Mouse (Mus musculus): ENCODE measurements at regions not wholly inside any gene's neighbourhood (a gene's known extent, or its start where the extent isn't known, plus 50 kb on each side); places are given as distances from the start of the nearest gene placed in this dataset.
"Not testable (repeated sequence)": the region's sequence is repeated elsewhere in the genome, so short reads cannot be mapped to it uniquely, and the experiment has no call there.

- ATAC-seq (ENCODE audit: low FRiP score); H3K9ac ChIP-seq; H3K4me3 ChIP-seq; H3K27me3 ChIP-seq; H3K9me3 ChIP-seq; H3K36me3 ChIP-seq; H3K27ac ChIP-seq; H3K4me1 ChIP-seq (replicated peaks); H3K4me2 ChIP-seq: not testable (repeated sequence)
- 78% methylated on average over 1 of the region's 1 CpGs for WGBS
These were observed 149.4 kb upstream of the Speer4f2 start for GRCm38 (mm10) chr5:17223542-17223941.

GRCm38 (mm10) chr5:17247732-17248606 lies 125.0 kb upstream of the Speer4f2 start:
- 94% methylated on average over 5 of the region's 5 CpGs for WGBS
- Histone ChIP-seq H3K4me1 (replicated peaks) (no peaks in the 10 kb centered on the region), H3K4me2 (no peak overlapping the region), H3K9me3 (no peaks in the 10 kb centered on the region), H3K27ac (no peak overlapping the region), H3K36me3 (no peaks in the 10 kb centered on the region), H3K4me3 (no peak overlapping the region), H3K9ac (no peak overlapping the region), H3K27me3 (no peaks in the 10 kb centered on the region)
- ATAC-seq (ENCODE audit: low FRiP score), result no peak

DNA sequence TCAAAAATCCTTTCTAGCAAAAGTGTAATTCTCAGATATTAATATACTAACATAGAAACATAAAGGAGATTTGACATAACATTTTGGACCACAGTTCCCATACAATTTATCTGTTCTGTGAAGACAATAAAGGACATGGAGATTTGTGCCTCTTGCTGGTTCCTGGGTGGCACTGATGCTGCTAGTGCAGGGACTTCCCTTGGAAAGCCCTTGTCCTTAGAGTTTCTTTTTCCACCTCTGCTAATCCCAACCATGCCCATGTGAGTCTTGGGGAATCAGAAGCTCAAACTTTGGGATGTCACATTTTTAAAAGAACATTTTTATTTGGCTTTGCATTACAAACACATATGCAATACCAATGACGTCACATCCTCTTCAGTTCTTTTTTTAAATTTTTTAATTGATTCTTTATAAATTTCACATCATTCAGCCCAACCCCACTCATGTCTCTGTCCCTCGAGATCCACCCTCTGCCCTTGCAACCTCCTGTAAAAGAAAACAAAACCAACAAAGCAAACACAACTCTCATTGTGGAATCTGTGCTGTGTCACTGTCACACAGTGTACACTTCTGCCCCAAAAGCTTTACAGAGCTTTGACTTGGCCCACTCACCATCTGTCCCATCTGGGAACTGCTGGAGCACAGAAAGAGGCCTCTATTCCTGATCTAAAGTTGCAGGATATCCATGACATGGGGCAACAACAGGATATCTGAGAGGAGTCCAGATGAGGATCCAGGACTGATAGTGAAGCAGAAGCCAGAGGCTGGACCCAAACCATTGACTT lies 112.2 kb upstream of the Speer4f2 start:
- H3K4me1 ChIP-seq (replicated peaks), result no peaks in the 10 kb centered on the region
- no peak overlapping the region for H3K27ac ChIP-seq
- no peaks in the 10 kb centered on the region for H3K9me3 ChIP-seq
- H3K36me3 ChIP-seq, result no peaks in the 10 kb centered on the region
- no peak for ATAC-seq (ENCODE audit: low FRiP score)
- no peak overlapping the region for H3K4me2 ChIP-seq
- H3K9ac ChIP-seq, result no peak overlapping the region
- no peak overlapping the region for H3K4me3 ChIP-seq
- 86% methylated on average over 2 of the region's 2 CpGs for WGBS
- H3K27me3 ChIP-seq, result no peaks in the 10 kb centered on the region

- H3K4me3 ChIP-seq, result no peak overlapping the region
- no peak overlapping the region for H3K4me2 ChIP-seq
- H3K9me3 ChIP-seq, result no peaks in the 10 kb centered on the region
- no peak overlapping the region for H3K9ac ChIP-seq
- H3K27ac ChIP-seq, result no peak overlapping the region
- no peak for ATAC-seq (ENCODE audit: low FRiP score)
- no peaks in the 10 kb centered on the region for H3K36me3 ChIP-seq
- no peaks in the 10 kb centered on the region for H3K27me3 ChIP-seq
- WGBS, result 85% methylated on average over 1 of the region's 1 CpGs
- no peaks in the 10 kb centered on the region for H3K4me1 ChIP-seq (replicated peaks)
These were observed 110.9 kb upstream of the Speer4f2 start for GRCm38 (mm10) chr5:17262126-17262525.

GRCm38 (mm10) chr5:17271153-17271552 lies 101.8 kb upstream of the Speer4f2 start:
- no peak overlapping the region for H3K27ac ChIP-seq
- no peak overlapping the region for H3K9ac ChIP-seq
- H3K9me3 ChIP-seq, result no peaks in the 10 kb centered on the region
- no peak overlapping the region for H3K4me2 ChIP-seq
- H3K27me3 ChIP-seq, result no peaks in the 10 kb centered on the region
- no peak overlapping the region for H3K4me3 ChIP-seq
- ATAC-seq (ENCODE audit: low FRiP score), result no peak
- 93% methylated on average over 2 of the region's 2 CpGs for whole genome bisulfite sequencing
- no peaks in the 10 kb centered on the region for H3K4me1 ChIP-seq (replicated peaks)
- no peaks in the 10 kb centered on the region for H3K36me3 ChIP-seq

DNA sequence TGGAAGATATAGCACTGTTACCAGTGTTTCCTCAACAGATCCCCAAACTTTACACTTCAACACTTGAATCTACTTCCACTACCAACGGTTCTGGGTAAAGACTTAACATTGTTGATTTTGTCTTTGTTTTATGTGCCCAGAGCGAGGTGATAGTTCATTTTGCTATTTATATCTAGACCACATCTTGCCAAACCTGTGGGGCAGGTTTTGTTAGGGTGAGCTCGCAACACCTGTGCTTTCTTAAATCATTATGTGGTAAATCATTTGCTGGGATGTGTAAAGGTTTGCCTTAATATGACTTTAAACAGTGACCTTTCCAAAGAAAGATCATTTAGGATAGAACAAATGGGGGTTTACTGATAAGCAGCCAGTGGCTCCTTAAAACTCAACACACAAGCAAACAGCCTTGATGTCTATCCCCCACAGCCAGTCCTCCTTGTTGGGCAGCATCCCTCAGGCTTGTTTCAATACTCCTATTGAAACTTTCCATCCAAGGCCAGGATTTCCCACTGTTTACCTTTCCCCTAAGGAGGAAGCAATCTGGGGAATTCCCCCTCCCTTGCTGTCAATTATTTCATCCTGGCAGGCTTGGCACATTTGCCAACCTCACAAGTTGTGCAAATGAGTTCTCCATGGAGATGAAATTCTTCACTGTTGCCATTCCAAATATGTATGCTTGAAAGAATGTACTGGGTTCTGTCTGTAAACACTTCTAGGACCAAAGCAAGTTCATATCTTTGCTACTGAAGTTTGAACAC lies 101.1 kb upstream of the Speer4f2 start:
- H3K9ac ChIP-seq, result no peak overlapping the region
- WGBS, result 91% methylated on average over 3 of the region's 3 CpGs
- ATAC-seq (ENCODE audit: low FRiP score), result no peak
- no peak overlapping the region for H3K4me2 ChIP-seq
- no peaks in the 10 kb centered on the region for H3K36me3 ChIP-seq
- H3K27me3 ChIP-seq, result no peaks in the 10 kb centered on the region
- H3K4me3 ChIP-seq, result no peak overlapping the region
- no peaks in the 10 kb centered on the region for H3K4me1 ChIP-seq (replicated peaks)
- H3K9me3 ChIP-seq, result no peaks in the 10 kb centered on the region
- H3K27ac ChIP-seq, result no peak overlapping the region

- no peaks in the 10 kb centered on the region for H3K36me3 ChIP-seq
- ATAC-seq (ENCODE audit: low FRiP score), result no peak
- 95% methylated on average over 2 of the region's 2 CpGs for WGBS
These were observed 97.6 kb upstream of the Speer4f2 start for GRCm38 (mm10) chr5:17275346-17275745.

DNA sequence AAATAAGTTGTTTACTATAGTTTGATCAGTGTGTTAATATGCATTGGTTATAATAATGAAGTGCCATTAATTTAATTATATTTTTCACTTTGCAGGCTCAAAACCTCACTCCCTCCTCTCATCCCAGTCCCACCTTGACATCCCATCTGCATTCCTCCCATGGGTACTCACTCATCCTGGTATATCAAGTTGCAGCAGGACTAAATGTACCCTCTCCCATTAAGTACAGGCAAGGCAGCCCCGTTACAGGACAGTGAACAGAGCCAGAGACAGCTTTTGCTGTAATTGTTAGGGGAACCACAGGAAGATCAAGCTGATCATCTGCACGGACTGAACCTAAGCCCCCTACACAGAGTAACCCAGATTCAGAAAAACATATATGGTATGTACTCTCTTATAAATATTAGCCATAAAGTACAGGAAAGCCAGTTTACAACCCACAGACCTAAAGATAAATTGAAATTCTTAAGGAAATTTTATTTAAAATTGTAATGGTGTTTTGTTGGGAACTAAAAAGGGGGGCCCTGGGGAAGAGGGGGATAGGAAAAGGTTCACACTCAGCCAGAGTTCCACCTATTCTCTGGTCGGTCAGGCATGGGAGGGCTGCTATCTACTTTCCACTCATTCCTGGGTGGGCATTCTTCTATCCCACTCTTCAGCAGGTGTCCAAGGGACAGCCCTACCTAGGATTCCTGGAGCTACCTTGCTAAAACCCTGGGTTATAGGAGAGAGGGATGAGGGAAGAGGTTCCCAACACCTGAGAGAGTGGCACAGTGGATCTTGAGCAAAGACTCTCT lies 96.0 kb upstream of the Speer4f2 start:
- Histone ChIP-seq H3K4me1 (replicated peaks) (no peaks in the 10 kb centered on the region), H3K4me3 (no peak overlapping the region), H3K36me3 (no peaks in the 10 kb centered on the region), H3K27me3 (no peaks in the 10 kb centered on the region), H3K9me3 (no peaks in the 10 kb centered on the region), H3K27ac (no peak overlapping the region), H3K4me2 (no peak overlapping the region), H3K9ac (no peak overlapping the region)
- ATAC-seq (ENCODE audit: low FRiP score), result no peak
- WGBS, result 81% methylated on average over 3 of the region's 3 CpGs

More at GRCm38 (mm10) chr5:17275346-17275745, 97.6 kb upstream of the Speer4f2 start:
- H3K4me3 ChIP-seq, result no peak overlapping the region
- H3K27me3 ChIP-seq, result no peaks in the 10 kb centered on the region
- H3K27ac ChIP-seq, result no peak overlapping the region
- no peaks in the 10 kb centered on the region for H3K9me3 ChIP-seq
- no peak overlapping the region for H3K4me2 ChIP-seq
- H3K4me1 ChIP-seq (replicated peaks), result no peaks in the 10 kb centered on the region
- H3K9ac ChIP-seq, result no peak overlapping the region

DNA sequence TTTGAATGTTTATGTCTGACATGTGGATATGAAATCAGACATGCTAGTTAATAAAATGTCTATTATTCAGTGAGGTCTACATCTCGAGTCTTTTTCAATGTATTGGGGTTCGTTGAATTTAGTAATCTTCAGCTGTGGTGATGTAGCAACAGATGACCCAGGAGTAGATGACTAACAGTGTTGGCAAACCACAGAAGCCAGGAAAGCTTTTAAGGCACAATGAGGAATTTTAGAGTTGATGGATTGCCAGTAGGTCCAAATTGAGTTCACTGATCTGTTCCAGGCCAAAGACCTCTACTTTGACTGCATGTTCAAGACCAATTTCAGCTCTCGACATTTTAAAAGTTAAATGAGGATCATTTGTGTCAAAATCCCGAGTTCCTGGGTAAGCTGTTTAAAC lies 92.8 kb upstream of the Speer4f2 start:
- 89% methylated on average over 4 of the region's 4 CpGs for WGBS
- ATAC-seq (ENCODE audit: low FRiP score), result no peak
- Histone ChIP-seq H3K27me3 (no peaks in the 10 kb centered on the region), H3K9me3 (no peaks in the 10 kb centered on the region), H3K9ac (no peak overlapping the region), H3K27ac (no peak overlapping the region), H3K4me2 (no peak overlapping the region), H3K4me3 (no peak overlapping the region), H3K4me1 (replicated peaks) (no peaks in the 10 kb centered on the region), H3K36me3 (no peaks in the 10 kb centered on the region)

DNA sequence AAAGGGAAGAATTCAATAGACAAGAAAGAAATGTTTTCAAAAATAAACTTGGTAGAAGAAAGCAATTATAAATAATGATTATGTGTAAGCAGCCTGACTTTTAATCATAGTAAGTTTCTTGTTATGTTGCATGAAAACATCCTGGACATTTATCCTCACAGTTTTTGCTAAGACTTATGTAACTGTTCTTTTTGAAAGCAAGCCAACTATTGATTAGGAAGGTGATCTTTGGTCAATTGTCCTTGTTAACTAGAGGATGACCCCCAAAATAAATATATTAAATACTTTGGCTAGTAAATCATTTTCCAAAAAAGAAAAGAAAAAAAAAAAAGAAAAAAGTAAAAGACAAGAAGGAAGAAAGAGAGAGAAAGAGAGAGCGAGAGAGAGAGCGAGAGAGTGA lies 92.0 kb upstream of the Speer4f2 start:
- Histone ChIP-seq H3K4me2 (no peak overlapping the region), H3K4me1 (replicated peaks) (no peaks in the 10 kb centered on the region), H3K9me3 (no peaks in the 10 kb centered on the region), H3K36me3 (no peaks in the 10 kb centered on the region), H3K4me3 (no peak overlapping the region), H3K9ac (no peak overlapping the region), H3K27ac (no peak overlapping the region), H3K27me3 (no peaks in the 10 kb centered on the region)
- ATAC-seq (ENCODE audit: low FRiP score), result no peak
- 97% methylated on average over 2 of the region's 2 CpGs for WGBS

GRCm38 (mm10) chr5:17289028-17289427 lies 84.0 kb upstream of the Speer4f2 start:
- no peak for ATAC-seq (ENCODE audit: low FRiP score)
- Histone ChIP-seq H3K9me3 (no peaks in the 10 kb centered on the region), H3K9ac (no peak overlapping the region), H3K4me3 (no peak overlapping the region), H3K27me3 (no peaks in the 10 kb centered on the region), H3K27ac (no peak overlapping the region), H3K4me1 (replicated peaks) (no peaks in the 10 kb centered on the region), H3K4me2 (no peak overlapping the region), H3K36me3 (no peaks in the 10 kb centered on the region)
- 78% methylated on average over 1 of the region's 1 CpGs for WGBS

DNA sequence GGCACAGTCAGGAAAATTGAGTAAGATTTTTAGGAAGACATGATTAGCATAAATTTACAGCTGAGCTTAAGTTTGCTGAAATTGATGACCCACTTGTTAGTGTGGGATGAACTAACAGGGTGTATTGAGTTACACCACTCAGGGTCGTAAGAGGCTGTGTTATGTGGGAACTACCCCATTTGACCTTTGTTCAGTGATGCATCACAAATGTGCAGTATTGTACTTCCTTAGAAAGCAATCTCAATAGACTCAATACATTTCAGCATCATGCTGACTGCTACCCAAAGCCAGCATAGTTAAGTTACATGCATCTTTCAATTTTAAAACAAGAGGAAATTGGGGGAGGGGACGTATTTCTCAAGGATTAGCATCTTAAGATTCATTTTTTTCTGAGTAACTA lies 80.4 kb upstream of the Speer4f2 start:
- Histone ChIP-seq H3K27ac (no peak overlapping the region), H3K9me3 (no peaks in the 10 kb centered on the region), H3K9ac (no peak overlapping the region), H3K36me3 (no peaks in the 10 kb centered on the region), H3K4me1 (replicated peaks) (0 out of 2 replicates have a peak, but pooled peaks cover 5% of the 10 kb centered on the region), H3K4me3 (no peak overlapping the region), H3K4me2 (no peak overlapping the region), H3K27me3 (no peaks in the 10 kb centered on the region)
- WGBS, result 11% methylated on average over 2 of the region's 2 CpGs
- ATAC-seq (ENCODE audit: low FRiP score), result no peak

Measured in hindbrain, embryonic 13.5 days (tissue).